Mouse (Mus musculus) embryonic facial prominence, embryonic 13.5 days (tissue): ENCODE results near the gene Park7. TPM values are rescaled to one million over a fixed set of nuclear protein-coding genes. Genes with fewer than 3 reads are reported as not detected.

Source experiments
- ATAC-seq: fragments of 200-750 bp; cut with Nextera tagmentation; 2 replicates; pipeline ENCODE4 v1.8.0; 2017; ENCODE audit warnings: low read depth; ENCODE audit not compliant: insufficient number of reproducible peaks, insufficient read depth, low FRiP score, low TSS enrichment
- H3K27ac ChIP-seq: fragments of 300-500 bp; sonication (generic); 2 replicates; pipeline ENCODE4 v1.5.1; 2015; ENCODE audit warnings: moderate library complexity, mild to moderate bottlenecking, inconsistent platforms
- H3K27me3 ChIP-seq: fragments of 300-500 bp; sonication (generic); 2 replicates; pipeline ENCODE4 v1.6.1; 2015; ENCODE audit warnings: mild to moderate bottlenecking, inconsistent platforms
- H3K36me3 ChIP-seq: fragments of 300-500 bp; sonication (generic); 2 replicates; pipeline ENCODE4 v1.6.1; 2015; ENCODE audit warnings: mild to moderate bottlenecking, inconsistent platforms
- H3K4me1 ChIP-seq: fragments of 300-500 bp; sonication (generic); 2 replicates; pipeline ENCODE4 v1.6.1; 2015; ENCODE audit warnings: inconsistent platforms
- H3K4me2 ChIP-seq: fragments of 300-500 bp; sonication (generic); 2 replicates; pipeline ENCODE4 v1.6.1; 2015; ENCODE audit warnings: moderate library complexity, mild to moderate bottlenecking, inconsistent platforms
- H3K4me3 ChIP-seq: fragments of 300-500 bp; sonication (generic); 2 replicates; pipeline ENCODE4 v1.5.1; 2015; ENCODE audit warnings: mild to moderate bottlenecking, inconsistent platforms
- H3K9ac ChIP-seq: fragments of 300-500 bp; sonication (generic); 2 replicates; pipeline ENCODE4 v1.6.1; 2015; ENCODE audit warnings: mild to moderate bottlenecking, inconsistent platforms
- H3K9me3 ChIP-seq: fragments of 300-500 bp; sonication (generic); 2 replicates; pipeline ENCODE4 v1.6.1; 2016; ENCODE audit warnings: inconsistent platforms
- WGBS: fragments of 180-500 bp; shearing (Covaris S2); methylation state at CpG from one replicate; pipeline ENCODE4 v1.1.7; 2015; ENCODE audit warnings: mixed read lengths; 5-methylcytosine and 5-hydroxymethylcytosine counted together
- polyA plus RNA-seq: library from polyadenylated mRNA; unstranded; fragments of >200 nt; fragmentation: Nextera tagmentation; extraction: Ambion mirVana; gene quantifications from 2 replicates; pipeline ENCODE4 v1.2.1, GENCODE M21; 2015

Gene Park7
- polyA plus RNA-seq, 1 experiment from 2014 or later, result 449 TPM

- H3K4me2 ChIP-seq, result no peak overlapping the region
- H3K9me3 ChIP-seq, result no peaks in the 10 kb centered on the region
- no peak for ATAC-seq
- no peak overlapping the region for H3K9ac ChIP-seq
- H3K36me3 ChIP-seq, result no peaks in the 10 kb centered on the region
- peaks cover 8% of the 10 kb centered on the region; the same call in 1 of the 2 replicates for H3K27me3 ChIP-seq
- H3K4me3 ChIP-seq, result no peak overlapping the region
- H3K4me1 ChIP-seq, result no peaks in the 10 kb centered on the region
- no peak overlapping the region for H3K27ac ChIP-seq
- 82% methylated on average over 1 of the region's 1 CpGs for WGBS
These were observed 19.3 kb upstream of the Park7 start for GRCm38 (mm10) chr4:150933503-150933902.

- H3K9ac ChIP-seq, result no peak overlapping the region
- H3K4me3 ChIP-seq, result no peak overlapping the region
- H3K27ac ChIP-seq, result no peak overlapping the region
- 52% methylated on average over 10 of the region's 10 CpGs for WGBS
- peaks cover 8% of the 10 kb centered on the region; the same call in 1 of the 2 replicates for H3K27me3 ChIP-seq
- ATAC-seq, result no peak
- H3K4me2 ChIP-seq, result no peak overlapping the region
- no peaks in the 10 kb centered on the region for H3K9me3 ChIP-seq
- H3K4me1 ChIP-seq, result no peaks in the 10 kb centered on the region
- H3K36me3 ChIP-seq, result no peaks in the 10 kb centered on the region
These were observed 13.6 kb upstream of the Park7 start for GRCm38 (mm10) chr4:150927789-150928188.

- WGBS, result 47% methylated on average over 14 of the region's 14 CpGs
- no peak for ATAC-seq
- Histone ChIP-seq H3K4me1 (no peaks in the 10 kb centered on the region), H3K9ac (no peak overlapping the region), H3K27me3 (0 out of 2 replicates have a peak, but pooled peaks cover 3% of the 10 kb centered on the region), H3K36me3 (no peaks in the 10 kb centered on the region), H3K4me2 (no peak overlapping the region), H3K4me3 (no peak overlapping the region), H3K9me3 (no peaks in the 10 kb centered on the region), H3K27ac (no peak overlapping the region)
These were observed 12.9 kb upstream of the Park7 start for GRCm38 (mm10) chr4:150926924-150927705.

GRCm38 (mm10) chr4:150925923-150926322 lies 11.7 kb upstream of the Park7 start:
- Histone ChIP-seq H3K4me1 (no peaks in the 10 kb centered on the region), H3K27me3 (0 out of 2 replicates have a peak, but pooled peaks cover 3% of the 10 kb centered on the region), H3K4me2 (no peak overlapping the region), H3K9me3 (no peaks in the 10 kb centered on the region), H3K36me3 (no peaks in the 10 kb centered on the region), H3K9ac (no peak overlapping the region), H3K27ac (no peak overlapping the region), H3K4me3 (no peak overlapping the region)
- no peak for ATAC-seq
- 50% methylated on average over 5 of the region's 5 CpGs for WGBS

GRCm38 (mm10) chr4:150924936-150925335 lies 10.7 kb upstream of the Park7 start:
- no peaks in the 10 kb centered on the region for H3K36me3 ChIP-seq
- 89% methylated on average over 6 of the region's 6 CpGs for WGBS
- no peaks in the 10 kb centered on the region for H3K4me1 ChIP-seq
- H3K4me3 ChIP-seq, result no peak overlapping the region
- ATAC-seq, result no peak
- no peak overlapping the region for H3K4me2 ChIP-seq
- no peak overlapping the region for H3K9ac ChIP-seq
- no peak overlapping the region for H3K27ac ChIP-seq
- H3K9me3 ChIP-seq, result no peaks in the 10 kb centered on the region
- 0 out of 2 replicates have a peak, but pooled peaks cover 3% of the 10 kb centered on the region for H3K27me3 ChIP-seq

- Histone ChIP-seq H3K9me3 (no peaks in the 10 kb centered on the region), H3K4me3 (no peak overlapping the region), H3K27me3 (no peaks in the 10 kb centered on the region), H3K9ac (no peak overlapping the region), H3K4me1 (no peaks in the 10 kb centered on the region), H3K27ac (no peak overlapping the region), H3K36me3 (no peaks in the 10 kb centered on the region), H3K4me2 (no peak overlapping the region)
- no peak for ATAC-seq
- 82% methylated on average over 13 of the region's 13 CpGs for WGBS
These were observed 10.1 kb upstream of the Park7 start for GRCm38 (mm10) chr4:150924308-150924707.

GRCm38 (mm10) chr4:150921206-150921605 lies 7.0 kb upstream of the Park7 start:
- 0 out of 2 replicates have a peak, but pooled peaks have one; percentile 6 for ATAC-seq
- Histone ChIP-seq H3K4me2 (no peak overlapping the region), H3K9me3 (no peaks in the 10 kb centered on the region), H3K36me3 (no peaks in the 10 kb centered on the region), H3K27ac (no peak overlapping the region), H3K9ac (no peak overlapping the region), H3K4me3 (no peak overlapping the region), H3K27me3 (no peaks in the 10 kb centered on the region), H3K4me1 (no peaks in the 10 kb centered on the region)
- 68% methylated on average over 8 of the region's 8 CpGs for WGBS

- Histone ChIP-seq H3K4me3 (no peak overlapping the region), H3K4me1 (peaks cover 18% of the 10 kb centered on the region), H3K9ac (no peak overlapping the region), H3K27me3 (no peaks in the 10 kb centered on the region), H3K4me2 (no peak overlapping the region), H3K36me3 (no peaks in the 10 kb centered on the region), H3K9me3 (no peaks in the 10 kb centered on the region), H3K27ac (no peak overlapping the region)
- 64% methylated on average over 8 of the region's 8 CpGs for WGBS
- no peak for ATAC-seq
These were observed 3.2 kb upstream of the Park7 start for GRCm38 (mm10) chr4:150917336-150918027.

- H3K27me3 ChIP-seq, result no peaks in the 10 kb centered on the region
- H3K9me3 ChIP-seq, result no peaks in the 10 kb centered on the region
- peak overlapping the region; percentile 71 for H3K4me2 ChIP-seq
- H3K36me3 ChIP-seq, result no peaks in the 10 kb centered on the region
- H3K27ac ChIP-seq, result no peak overlapping the region
- H3K9ac ChIP-seq, result peak overlapping the region; percentile 88
- H3K4me3 ChIP-seq, result peak overlapping the region; percentile 58
- 56% methylated on average over 10 of the region's 10 CpGs for WGBS
- H3K4me1 ChIP-seq, result peaks cover 18% of the 10 kb centered on the region
- no peak for ATAC-seq
These were observed 1.1 kb upstream of the Park7 start for GRCm38 (mm10) chr4:150915181-150915906.

- H3K4me3 ChIP-seq, result peak overlapping the region; percentile 58
- H3K27ac ChIP-seq, result peak overlapping the region; percentile 89
- no peaks in the 10 kb centered on the region for H3K36me3 ChIP-seq
- H3K9ac ChIP-seq, result peak overlapping the region; percentile 88
- no peaks in the 10 kb centered on the region for H3K27me3 ChIP-seq
- 14% methylated on average over 12 of the region's 12 CpGs for WGBS
- ATAC-seq, result no peak
- no peaks in the 10 kb centered on the region for H3K9me3 ChIP-seq
- peaks cover 22% of the 10 kb centered on the region for H3K4me1 ChIP-seq
- peak overlapping the region; percentile 71 for H3K4me2 ChIP-seq
These were observed 494 bp downstream of the Park7 start for GRCm38 (mm10) chr4:150913743-150914142.

GRCm38 (mm10) chr4:150910164-150910951 lies 3.9 kb downstream of the Park7 start:
- peak overlapping the region; percentile 55 for H3K27ac ChIP-seq
- no peaks in the 10 kb centered on the region for H3K9me3 ChIP-seq
- H3K36me3 ChIP-seq, result peaks cover 23% of the 10 kb centered on the region
- 85% methylated on average over 19 of the region's 19 CpGs for WGBS
- no peaks in the 10 kb centered on the region for H3K27me3 ChIP-seq
- peak; percentile 10; the same call in 1 of the 2 replicates for ATAC-seq
- H3K4me1 ChIP-seq, result peaks cover 30% of the 10 kb centered on the region
- no peak overlapping the region for H3K9ac ChIP-seq
- peak overlapping the region; percentile 88 for H3K4me3 ChIP-seq
- H3K4me2 ChIP-seq, result peak overlapping the region; percentile 72
